Mouse (Mus musculus) megakaryocyte, embryonic 14.5 days (primary cell): ENCODE data around the gene Gm5142. TPM values are rescaled to one million over a fixed set of nuclear protein-coding genes. Genes with fewer than 3 reads are reported as not detected.

Source experiments
- H3K27me3 ChIP-seq: replicated peaks from 2 replicates; pipeline ENCODE3; 2012; ENCODE audit warnings: inconsistent platforms
- H3K36me3 ChIP-seq: replicated peaks from 2 replicates; pipeline ENCODE3; 2012; ENCODE audit warnings: low read length, inconsistent platforms, mixed read lengths
- H3K4me1 ChIP-seq: 2 replicates; pipeline ENCODE4 v1.6.1; 2012; ENCODE audit warnings: inconsistent platforms
- H3K4me3 ChIP-seq: replicated peaks from 2 replicates; pipeline ENCODE3; 2012; ENCODE audit warnings: moderate library complexity, mild to moderate bottlenecking, inconsistent platforms
- H3K9me3 ChIP-seq: 2 replicates; pipeline ENCODE4 v1.6.1; 2012; ENCODE audit warnings: inconsistent platforms
- FLI1 ChIP-seq: IDR thresholded peaks from 2 replicates; pipeline ENCODE4 v1.6.1; 2012; ENCODE audit warnings: low read length, inconsistent platforms, mixed read lengths
- GATA1 ChIP-seq: IDR thresholded peaks from 3 replicates; pipeline ENCODE4 v1.6.1; 2012; ENCODE audit warnings: mixed read lengths, low read length, inconsistent platforms, borderline replicate concordance
- polyA plus RNA-seq: library from polyadenylated mRNA; stranded (reverse); fragments of >175 nt; gene quantifications from 2 replicates; pipeline ENCODE4 v1.2.3, GENCODE M21; 2012; ENCODE audit warnings: low replicate concordance; ENCODE audit not compliant: insufficient read depth

The Gm5142 gene
- polyA plus RNA-seq, 1 experiment = not detected

DNA sequence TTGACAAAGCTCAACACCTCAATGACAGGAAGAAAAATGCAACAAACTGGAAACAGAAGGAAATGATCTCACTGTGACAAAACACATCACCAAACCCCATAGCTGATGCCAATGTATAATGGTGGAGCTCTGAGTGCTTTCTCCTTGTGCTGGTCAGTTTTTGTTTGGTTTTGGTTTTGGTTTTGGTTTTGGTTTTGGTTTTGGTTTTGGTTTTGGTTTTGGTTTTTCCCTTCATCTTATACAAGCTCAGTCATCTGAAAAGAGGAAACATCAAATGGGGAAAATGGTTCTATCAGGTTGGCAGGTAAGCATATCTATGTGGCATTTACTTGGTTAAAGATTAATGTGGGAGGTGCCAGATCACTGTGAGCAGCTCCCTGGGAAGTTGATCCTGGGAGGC lies 7.0 kb upstream of the Gm5142 start:
- no peaks in the 10 kb centered on the region for H3K36me3 ChIP-seq
- no peaks in the 10 kb centered on the region for H3K27me3 ChIP-seq
- H3K9me3 ChIP-seq = no peaks in the 10 kb centered on the region
- no peak for TF ChIP-seq GATA1
- no peak for TF ChIP-seq FLI1
- peak overlapping the region; percentile 53 for H3K4me3 ChIP-seq
- peaks cover 4% of the 10 kb centered on the region for H3K4me1 ChIP-seq

DNA sequence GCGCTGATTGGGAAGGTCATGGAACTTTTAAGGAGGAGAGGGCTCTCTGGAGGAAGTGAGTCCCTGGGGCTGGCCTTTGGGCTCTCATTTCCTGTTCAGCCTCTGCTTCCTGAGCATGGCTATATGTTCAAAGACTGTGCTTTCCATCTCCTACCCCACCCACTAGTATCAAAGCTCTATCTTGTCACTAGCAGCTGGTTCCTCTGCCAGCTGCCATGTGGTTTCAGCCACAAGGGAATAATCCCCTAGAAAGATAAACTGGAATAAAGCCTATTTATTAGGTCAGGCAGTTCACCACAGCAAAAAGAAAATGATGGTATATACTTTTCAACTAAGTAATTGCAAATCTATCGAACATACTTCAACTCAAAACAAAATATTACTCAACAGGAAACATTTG lies 4.2 kb upstream of the Gm5142 start:
- Histone ChIP-seq H3K9me3 (peaks cover 9% of the 10 kb centered on the region; the same call in 1 of the 2 replicates), H3K4me1 (peaks cover 4% of the 10 kb centered on the region), H3K27me3 (no peaks in the 10 kb centered on the region), H3K4me3 (no peak overlapping the region), H3K36me3 (no peaks in the 10 kb centered on the region)
- TF ChIP-seq GATA1 (no peak), FLI1 (no peak)

DNA sequence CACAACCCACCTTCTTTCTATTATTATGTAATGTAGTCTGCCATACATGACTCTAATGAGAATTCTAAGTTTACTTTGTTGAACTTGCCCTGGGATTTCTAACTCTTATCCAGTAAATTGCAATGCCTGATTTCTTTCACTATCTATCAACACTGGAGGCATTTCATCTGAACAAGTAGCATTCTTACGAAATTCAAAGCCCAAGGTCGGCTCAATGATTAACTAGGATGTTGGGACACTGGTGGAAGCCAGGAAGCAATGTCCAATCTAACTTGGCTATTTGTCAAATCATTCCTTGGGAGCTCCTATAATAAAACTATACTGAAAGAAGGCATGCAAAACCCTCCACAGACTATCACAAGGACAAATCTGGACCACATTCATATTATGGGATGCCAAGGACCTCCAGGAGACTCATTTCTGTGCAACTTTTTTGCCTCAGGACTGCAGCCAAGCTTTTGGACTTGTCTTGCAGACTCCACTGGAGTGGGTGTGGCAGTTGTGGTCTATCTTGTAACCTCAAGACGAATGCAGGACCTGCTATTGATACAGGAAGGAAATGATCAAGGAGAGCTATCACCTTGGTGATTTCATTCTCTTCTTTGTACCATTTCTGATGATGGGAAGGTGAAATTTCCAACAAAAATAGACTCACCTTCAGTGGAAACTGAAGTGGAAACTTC lies 21.4 kb downstream of the Gm5142 start:
- Histone ChIP-seq H3K9me3 (no peaks in the 10 kb centered on the region), H3K27me3 (no peaks in the 10 kb centered on the region), H3K4me3 (no peak overlapping the region), H3K36me3 (no peaks in the 10 kb centered on the region), H3K4me1 (no peaks in the 10 kb centered on the region)
- no peak for TF ChIP-seq FLI1
- TF ChIP-seq GATA1 = no peak

DNA sequence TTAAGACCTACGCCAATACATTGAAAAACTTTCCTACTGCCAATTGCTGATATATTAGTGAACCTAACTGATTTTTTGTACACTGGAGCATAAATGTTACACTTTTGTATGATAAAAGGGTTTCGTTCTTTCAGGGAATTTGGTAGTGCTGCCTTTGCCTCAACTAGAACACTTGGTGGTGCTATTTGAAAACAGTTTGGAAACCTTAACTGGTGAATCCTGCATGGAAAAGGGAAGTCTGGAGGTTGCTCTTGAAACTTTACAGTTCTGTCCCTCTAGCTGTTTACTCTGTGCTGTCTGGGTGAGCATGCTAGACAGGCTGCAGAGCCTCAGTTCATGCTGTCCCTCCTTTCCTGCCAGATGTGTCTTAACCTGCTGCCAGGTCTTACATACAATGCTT lies 23.0 kb downstream of the Gm5142 start:
- H3K9me3 ChIP-seq = no peaks in the 10 kb centered on the region
- no peaks in the 10 kb centered on the region for H3K4me1 ChIP-seq
- TF ChIP-seq FLI1 (no peak), GATA1 (no peak)
- H3K4me3 ChIP-seq = no peak overlapping the region
- H3K27me3 ChIP-seq = no peaks in the 10 kb centered on the region
- H3K36me3 ChIP-seq = no peaks in the 10 kb centered on the region

DNA sequence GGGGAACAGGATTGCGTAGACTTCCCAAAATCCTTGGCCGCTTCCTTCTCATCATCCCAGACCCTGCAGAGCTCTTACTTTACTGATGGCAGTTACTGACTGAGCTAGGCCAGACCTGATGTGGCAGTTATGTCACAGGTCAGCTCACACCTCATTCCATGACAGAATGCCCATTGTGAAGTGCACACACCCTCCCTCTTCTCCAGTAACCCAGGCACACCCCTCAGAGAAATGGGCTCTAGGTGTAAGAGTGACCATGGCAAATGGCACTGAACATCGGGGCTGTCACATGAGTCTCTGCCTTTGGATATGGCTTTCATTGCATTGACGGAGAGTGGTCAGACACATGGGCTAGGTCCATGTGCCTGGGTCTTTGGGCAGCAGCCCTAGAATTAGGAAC lies 35.8 kb downstream of the Gm5142 start, which contains the start of gene 1700129C05Rik:
Gene 1700129C05Rik (minus strand): TSS at position 101 of the 400 bp plus-strand sequence.
- H3K9me3 ChIP-seq = 0 out of 2 replicates have a peak, but pooled peaks cover 3% of the 10 kb centered on the region
- H3K4me3 ChIP-seq = no peak within 1 kb of the TSS
- H3K4me1 ChIP-seq = no peaks in the 10 kb centered on the region
- H3K27me3 ChIP-seq = no peaks in the 10 kb centered on the region
- no peak for TF ChIP-seq GATA1
- TF ChIP-seq FLI1 = no peak
- H3K36me3 ChIP-seq = no peaks in the 10 kb centered on the region

DNA sequence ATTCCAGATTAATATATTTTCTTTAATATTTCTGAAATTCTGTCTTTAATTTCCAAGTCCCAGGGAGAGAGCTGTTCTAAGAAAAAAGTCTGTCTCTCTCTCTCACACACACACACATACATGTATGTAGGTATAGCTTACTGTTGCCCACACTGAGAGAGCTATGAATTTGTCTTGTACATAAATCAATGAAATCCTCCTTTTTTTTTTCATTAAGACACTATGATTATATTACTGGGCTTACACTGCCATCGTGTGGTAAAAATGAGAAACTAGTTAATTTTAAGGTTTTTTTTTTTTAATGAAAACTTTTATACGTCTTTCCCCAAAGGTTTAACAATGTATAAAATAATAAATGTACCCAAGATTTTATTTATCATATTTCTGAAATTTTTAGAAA lies 64.3 kb downstream of the Gm5142 start:
- H3K36me3 ChIP-seq = no peaks in the 10 kb centered on the region
- H3K9me3 ChIP-seq = no peaks in the 10 kb centered on the region
- peaks cover 2% of the 10 kb centered on the region for H3K27me3 ChIP-seq
- H3K4me1 ChIP-seq = no peaks in the 10 kb centered on the region
- H3K4me3 ChIP-seq = no peak overlapping the region
- TF ChIP-seq GATA1 (no peak), FLI1 (no peak)

Other genes with a start within 250 kb of the Gm5142 start
- gene 1700129C05Rik, start 35.9 kb downstream of the Gm5142 start, polyA plus RNA-seq = not detected in 2 replicates
- 0.28 TPM in 1 of 2 replicates, not detected in the other for gene Rcbtb1, start 22.5 kb upstream of the Gm5142 start, polyA plus RNA-seq
- not detected in 2 replicates for gene Gm6904, start 81.5 kb upstream of the Gm5142 start, polyA plus RNA-seq
- not detected in 2 replicates for gene Phf11a, start 118.8 kb upstream of the Gm5142 start, polyA plus RNA-seq
- 1.7 TPM in 1 of 2 replicates, not detected in the other for gene Phf11b, start 162.6 kb upstream of the Gm5142 start, polyA plus RNA-seq
- 0.09 and 1.4 TPM in 2 replicates for gene Phf11d, start 186.7 kb upstream of the Gm5142 start, polyA plus RNA-seq
- not detected in 2 replicates for gene Phf11c, start 216.6 kb upstream of the Gm5142 start, polyA plus RNA-seq